Mouse (Mus musculus): ENCODE data around the gene Bach1.

DNA sequence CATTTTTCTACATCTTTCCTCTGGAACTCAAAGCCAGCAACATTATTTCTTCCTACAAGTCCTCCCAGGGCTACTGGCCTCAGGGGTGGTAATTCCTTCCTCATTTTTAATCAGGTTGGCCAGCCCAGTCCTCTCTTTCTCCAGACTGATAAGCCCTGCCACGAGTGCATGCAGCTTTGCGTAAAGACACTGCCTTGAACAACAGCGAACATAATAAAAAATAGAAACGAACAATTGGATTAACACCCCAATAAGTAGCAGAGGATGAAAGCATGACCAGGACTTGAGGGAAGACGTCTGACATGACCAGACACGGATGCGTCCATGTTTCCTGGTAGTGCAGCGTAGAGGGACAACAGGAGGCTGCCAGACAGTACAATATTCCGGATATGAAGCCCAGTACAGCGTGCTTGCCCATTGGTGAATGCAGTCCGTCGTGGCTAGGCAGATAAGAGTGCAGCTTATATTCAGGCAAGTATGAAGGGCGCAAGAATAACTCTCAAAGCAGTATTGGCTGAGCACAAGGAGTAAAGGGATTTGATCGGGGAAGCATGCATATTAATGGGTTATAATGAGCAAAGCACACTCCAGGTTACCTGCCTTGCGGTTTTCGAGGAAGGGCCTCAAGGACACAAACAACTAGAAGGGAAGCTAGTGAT, 909 bp upstream of the Bach1 start:
- TF ChIP-seq CTCF (IDR thresholded peaks at IDR 0.05; ENCODE audit: extremely low read depth, insufficient read depth, insufficient read length, insufficient replicate concordance) (no peak), POLR2A (IDR thresholded peaks at IDR 0.05; ENCODE audit: low read depth, low read length) (no peak)

Measured in spleen, adult 2 months (tissue).